Comparison of ENCODE assay signal across 22 mouse cellular contexts in the genomic region with DNA sequence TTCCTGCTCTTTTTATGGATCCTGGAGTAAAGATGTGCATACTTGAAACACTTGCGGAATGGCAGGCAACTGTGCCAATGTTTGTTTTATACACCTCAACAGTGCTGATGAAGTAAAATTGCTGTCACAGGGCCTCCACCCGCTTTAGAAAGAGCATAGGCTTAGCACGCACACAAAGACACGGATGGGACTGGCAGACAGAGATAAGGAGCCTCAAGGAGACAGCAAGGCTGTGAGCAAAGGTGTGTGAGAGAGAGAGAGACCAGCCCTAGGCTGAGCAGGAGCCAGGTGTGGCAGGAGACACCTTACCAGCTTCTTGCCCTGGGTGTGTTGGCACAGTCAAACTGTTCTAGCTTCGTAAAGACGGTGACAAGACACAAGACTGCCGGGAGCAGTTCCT. TPM values are rescaled to one million over a fixed set of nuclear protein-coding genes. Genes with fewer than 3 reads are reported as not detected.
DNase-seq lines count a peak whose midpoint lies in the region; ATAC-seq and TF ChIP-seq lines count a peak whose summit lies in the region.
"Had no signal": no experiment of that assay in that cellular context is flagged by ENCODE, and none has a peak within 500 bp of the region (broad histone marks: within the 10 kb centered on the region; RNA-seq: fewer than 3 reads in every experiment).

No protein-coding gene starts in this region.

- H3K79me2 ChIP-seq in CH12.LX (replicated peaks; ENCODE audit: control insufficient read depth, extremely low read depth, insufficient read depth, poor library complexity, severe bottlenecking) = peaks cover 14% of the 10 kb centered on the region

- WGBS in liver, embryonic 14.5 days (ENCODE audit: insufficient replicate concordance) = 50% methylated on average over 7 of the region's 7 CpGs
- 96% methylated on average over 7 of the region's 7 CpGs for WGBS in midbrain, embryonic 16.5 days
- 93% methylated on average over 7 of the region's 7 CpGs for WGBS in forebrain, embryonic 12.5 days

- DNase-seq in CH12.LX (ENCODE audit: extremely low read depth) = no peak
- DNase-seq in liver = peak; percentile 30
- DNase-seq in liver, embryonic 14.5 days (ENCODE audit: low read depth in 3 of 3, low spot score in 3 of 3) = peak in 1 of 3 experiments; percentile 22
- no peak for DNase-seq in T-cell, adult 2 months (ENCODE audit: low spot score)
- DNase-seq: adrenal gland, adult 8-10 months; B cell, adult 2 months; cerebellum, adult 11 months; cerebellum, adult 8-10 months; cerebellum, postnatal 14 days; gastrocnemius, postnatal 36 days; heart, adult 11 months; heart, postnatal 14 days had no signal

- peaks cover 18% of the 10 kb centered on the region for H3K9me3 ChIP-seq in CH12.LX (replicated peaks; ENCODE audit: low read length)
- H3K9me3 ChIP-seq in liver, embryonic 14.5 days (ENCODE audit: control insufficient read depth, low read length) = no peaks in the 10 kb centered on the region
- H3K9me3 ChIP-seq in midbrain, embryonic 16.5 days (replicated peaks; ENCODE audit: control insufficient read depth, low read length, poor library complexity, severe bottlenecking) = 0 out of 2 replicates have a peak, but pooled peaks cover 2% of the 10 kb centered on the region
- no peaks in the 10 kb centered on the region for H3K9me3 ChIP-seq in forebrain, embryonic 12.5 days
- H3K9me3 ChIP-seq: embryonic facial prominence, embryonic 12.5 days; heart, embryonic 10.5 days; heart, embryonic 15.5 days had no signal

- peaks cover 35 to 44% of the 10 kb centered on the region in 2 experiments for H3K4me1 ChIP-seq in CH12.LX (ENCODE audit: control insufficient read depth in 1 of 2, insufficient read depth in 2 of 2)
- H3K4me1 ChIP-seq in liver, embryonic 14.5 days (replicated peaks; ENCODE audit: control insufficient read depth in 2 of 2, insufficient read depth in 2 of 2, low read length in 1 of 2) = 0 out of 4 replicates have a peak, but pooled peaks cover 0 to 8% of the 10 kb centered on the region in 2 experiments
- peaks cover 6% of the 10 kb centered on the region; the same call in 1 of the 2 replicates for H3K4me1 ChIP-seq in midbrain, embryonic 16.5 days (ENCODE audit: control insufficient read depth, insufficient read depth, low read length)
- H3K4me1 ChIP-seq in forebrain, embryonic 12.5 days = 0 out of 2 replicates have a peak, but pooled peaks cover 8% of the 10 kb centered on the region
- H3K4me1 ChIP-seq: embryonic facial prominence, embryonic 12.5 days had no signal

- TF ChIP-seq CTCF in CH12.LX (conservative IDR thresholded peaks at IDR 0.05 in 1 of 2, IDR thresholded peaks at IDR 0.05 in 1 of 2; ENCODE audit: low read depth in 2 of 2, low read length in 2 of 2) = no peak
- TF ChIP-seq CTCF in liver, embryonic 14.5 days (IDR thresholded peaks at IDR 0.05; ENCODE audit: low read depth) = no peak

- H3K27ac ChIP-seq in CH12.LX (ENCODE audit: insufficient read depth, low read depth) = peak overlapping the region; percentile 71
- H3K27ac ChIP-seq in liver, embryonic 14.5 days = no peak overlapping the region
- H3K27ac ChIP-seq in midbrain, embryonic 16.5 days (ENCODE audit: low read length) = no peak overlapping the region
- no peak overlapping the region for H3K27ac ChIP-seq in forebrain, embryonic 12.5 days
- H3K27ac ChIP-seq: embryonic facial prominence, embryonic 12.5 days; heart, embryonic 10.5 days; heart, embryonic 15.5 days; hindbrain, embryonic 14.5 days had no signal

- no peak for TF ChIP-seq EP300 in CH12.LX (IDR thresholded peaks at IDR 0.05; ENCODE audit: low read length)
- TF ChIP-seq EP300 in liver, embryonic 14.5 days (IDR thresholded peaks at IDR 0.05; ENCODE audit: low read depth) = peak; percentile 46

- no peak for TF ChIP-seq RAD21 in CH12.LX (IDR thresholded peaks at IDR 0.05; ENCODE audit: low read depth, low read length)

- dilution Hi-C loops in CH12.LX (cut with MboI; ENCODE audit: extremely low pct_ligation_motif_present, extremely low pct_unique_long_range_greater_than_20kb, low sequenced_read_pairs) = no loop called here

- no peaks in the 10 kb centered on the region for H3K27me3 ChIP-seq in CH12.LX (replicated peaks)
- no peaks in the 10 kb centered on the region for H3K27me3 ChIP-seq in liver, embryonic 14.5 days (ENCODE audit: control insufficient read depth, insufficient read depth, low read length)
- no peaks in the 10 kb centered on the region for H3K27me3 ChIP-seq in midbrain, embryonic 16.5 days (ENCODE audit: control insufficient read depth, insufficient read depth, low read depth, low read length)
- H3K27me3 ChIP-seq in forebrain, embryonic 12.5 days = no peaks in the 10 kb centered on the region
- H3K27me3 ChIP-seq: heart, embryonic 15.5 days; Patski had no signal

- peak overlapping the region; percentile 58 to 69 (median 60) for H3K4me3 ChIP-seq in CH12.LX (replicated peaks in 1 of 3; ENCODE audit: low read depth in 2 of 3, low read length in 2 of 3, poor library complexity in 1 of 3)
- H3K4me3 ChIP-seq in liver, embryonic 14.5 days (ENCODE audit: insufficient read depth in 1 of 2, low read depth in 2 of 2, low read length in 2 of 2) = no peak overlapping the region
- H3K4me3 ChIP-seq in midbrain, embryonic 16.5 days (ENCODE audit: low read depth, low read length) = no peak overlapping the region
- no peak overlapping the region for H3K4me3 ChIP-seq in forebrain, embryonic 12.5 days (replicated peaks)
- H3K4me3 ChIP-seq: embryonic facial prominence, embryonic 12.5 days; heart, embryonic 10.5 days; heart, embryonic 15.5 days had no signal

- in situ Hi-C loops in CH12.LX (cut with MboI; ENCODE audit: low pct_ligation_motif_present, low pct_unique_long_range_greater_than_20kb, low sequenced_read_pairs) = no loop called here

- ATAC-seq in liver, embryonic 14.5 days (ENCODE audit: insufficient read depth) = peak; percentile 86
- peak; percentile 91 for ATAC-seq in megakaryocyte progenitor cell, adult 5-6 weeks (replicated peaks; ENCODE audit: poor library complexity)
- ATAC-seq in midbrain, embryonic 16.5 days = no peak
- no peak for ATAC-seq in forebrain, embryonic 12.5 days (ENCODE audit: low FRiP score)
- ATAC-seq: CD4-positive, CD25-positive, alpha-beta regulatory T cell, adult 4 months; forebrain, embryonic 14.5 days; Patski had no signal

- H3K4me2 ChIP-seq in CH12.LX (ENCODE audit: insufficient read depth, low read depth, poor library complexity, severe bottlenecking) = peak overlapping the region; percentile 84
- H3K4me2 ChIP-seq in liver, embryonic 14.5 days (ENCODE audit: low read depth) = no peak overlapping the region
- H3K4me2 ChIP-seq in midbrain, embryonic 16.5 days (ENCODE audit: low read length) = no peak overlapping the region
- H3K4me2 ChIP-seq in forebrain, embryonic 12.5 days = no peak overlapping the region
- H3K4me2 ChIP-seq: embryonic facial prominence, embryonic 12.5 days; heart, embryonic 15.5 days; hindbrain, embryonic 14.5 days had no signal

- TF ChIP-seq POLR2A in CH12.LX (IDR thresholded peaks at IDR 0.05; ENCODE audit: low read depth, low read length) = peak; percentile 17; the same call in 1 of the 2 replicates

- H3K36me3 ChIP-seq in CH12.LX (replicated peaks in 1 of 2; ENCODE audit: control insufficient read depth in 1 of 2, insufficient read depth in 1 of 2, low read length in 1 of 2) = peaks cover 12 to 19% of the 10 kb centered on the region in 2 experiments
- H3K36me3 ChIP-seq in liver, embryonic 14.5 days (replicated peaks; ENCODE audit: control insufficient read depth, insufficient read depth, low read depth) = no peaks in the 10 kb centered on the region
- H3K36me3 ChIP-seq in midbrain, embryonic 16.5 days (ENCODE audit: control insufficient read depth, insufficient read depth, low read length) = no peaks in the 10 kb centered on the region
- H3K36me3 ChIP-seq in forebrain, embryonic 12.5 days (replicated peaks) = no peaks in the 10 kb centered on the region
- H3K36me3 ChIP-seq: embryonic facial prominence, embryonic 12.5 days; heart, embryonic 15.5 days had no signal

- peak overlapping the region; percentile 93 for H3K9ac ChIP-seq in CH12.LX (ENCODE audit: insufficient read depth, low read depth)
- no peak overlapping the region for H3K9ac ChIP-seq in liver, embryonic 14.5 days (replicated peaks)
- no peak overlapping the region for H3K9ac ChIP-seq in midbrain, embryonic 16.5 days (ENCODE audit: low read depth, low read length)
- H3K9ac ChIP-seq in forebrain, embryonic 12.5 days = no peak overlapping the region
- H3K9ac ChIP-seq: embryonic facial prominence, embryonic 12.5 days; heart, embryonic 15.5 days; hindbrain, embryonic 14.5 days had no signal

RNA-seq across cellular contexts. Expression of a gene that starts 7.8 kb away (rescaled TPM):
- 38.9 and 49.5 TPM in 2 replicates for total RNA-seq in CH12.LX (2012; rRNA removed)
- 60.5 and 66.9 TPM in 2 replicates for total RNA-seq in CH12.LX (2014; rRNA removed)
- 64.0 and 69.8 TPM in 2 replicates for polyA plus RNA-seq in CH12.LX (2012; ENCODE audit: insufficient read length, low read depth)
- 0.01 and 0.02 TPM in 2 replicates for polyA plus RNA-seq in liver, embryonic 14.5 days (2012; rRNA removed)
- polyA plus RNA-seq in liver, embryonic 14.5 days (2014; fragmentation: Nextera tagmentation; extraction: Ambion mirVana) = not detected in 2 replicates
- total RNA-seq in megakaryocyte progenitor cell, adult 5-6 weeks (2015) = 0.46 and 0.86 TPM in 2 replicates
- total RNA-seq in megakaryocyte progenitor cell, adult 5-6 weeks (2017) = 1.7 and 2.3 TPM in 2 replicates
- 0.14 and 0.23 TPM in 2 replicates for polyA plus RNA-seq in midbrain, embryonic 16.5 days (2015; fragmentation: Nextera tagmentation; extraction: Ambion mirVana)
- polyA plus RNA-seq in forebrain, embryonic 12.5 days (2016; fragmentation: Nextera tagmentation; extraction: Ambion mirVana) = 0.10 and 0.33 TPM in 2 replicates

RNA-seq across cellular contexts. Expression of a gene that starts 28.8 kb away (rescaled TPM):
- total RNA-seq in CH12.LX (2012; rRNA removed) (2.8 and 3.4 TPM in 2 replicates), CH12.LX (2014; rRNA removed) (2.2 and 3.2 TPM in 2 replicates)
- polyA plus RNA-seq in CH12.LX (2012; ENCODE audit: insufficient read length, low read depth) = 1.7 and 2.5 TPM in 2 replicates
- 2.2 and 2.3 TPM in 2 replicates for polyA plus RNA-seq in liver, embryonic 14.5 days (2012; rRNA removed)
- polyA plus RNA-seq in liver, embryonic 14.5 days (2014; fragmentation: Nextera tagmentation; extraction: Ambion mirVana) = 0.84 and 0.95 TPM in 2 replicates
- 4.0 and 4.5 TPM in 2 replicates for total RNA-seq in megakaryocyte progenitor cell, adult 5-6 weeks (2015)
- total RNA-seq in megakaryocyte progenitor cell, adult 5-6 weeks (2017) = 11.7 and 12.0 TPM in 2 replicates
- polyA plus RNA-seq in midbrain, embryonic 16.5 days (2015; fragmentation: Nextera tagmentation; extraction: Ambion mirVana) = 19.7 and 21.3 TPM in 2 replicates
- 6.2 and 6.3 TPM in 2 replicates for polyA plus RNA-seq in forebrain, embryonic 12.5 days (2016; fragmentation: Nextera tagmentation; extraction: Ambion mirVana)

RNA-seq across cellular contexts. Expression of a gene that starts 33.3 kb away (rescaled TPM):
- total RNA-seq in CH12.LX (2012; rRNA removed) (43.1 and 51.8 TPM in 2 replicates), CH12.LX (2014; rRNA removed) (73.7 and 88.8 TPM in 2 replicates)
- polyA plus RNA-seq in CH12.LX (2012; ENCODE audit: insufficient read length, low read depth) = 69.1 and 83.7 TPM in 2 replicates
- polyA plus RNA-seq in liver, embryonic 14.5 days (2012; rRNA removed) = 3.4 and 6.8 TPM in 2 replicates
- polyA plus RNA-seq in liver, embryonic 14.5 days (2014; fragmentation: Nextera tagmentation; extraction: Ambion mirVana) = 11.2 and 11.4 TPM in 2 replicates
- 20.7 and 21.9 TPM in 2 replicates for total RNA-seq in megakaryocyte progenitor cell, adult 5-6 weeks (2015)
- total RNA-seq in megakaryocyte progenitor cell, adult 5-6 weeks (2017) = 36.0 and 46.6 TPM in 2 replicates
- 37.3 and 41.9 TPM in 2 replicates for polyA plus RNA-seq in midbrain, embryonic 16.5 days (2015; fragmentation: Nextera tagmentation; extraction: Ambion mirVana)
- polyA plus RNA-seq in forebrain, embryonic 12.5 days (2016; fragmentation: Nextera tagmentation; extraction: Ambion mirVana) = 42.2 and 42.6 TPM in 2 replicates

RNA-seq across cellular contexts. Expression of a gene that starts 39.4 kb away (rescaled TPM):
- total RNA-seq in CH12.LX (2012; rRNA removed) = 35.0 and 39.4 TPM in 2 replicates
- 23.2 and 25.4 TPM in 2 replicates for total RNA-seq in CH12.LX (2014; rRNA removed)
- polyA plus RNA-seq in CH12.LX (2012; ENCODE audit: insufficient read length, low read depth) = 50.6 and 56.0 TPM in 2 replicates
- 35.0 and 47.8 TPM in 2 replicates for polyA plus RNA-seq in liver, embryonic 14.5 days (2012; rRNA removed)
- 73.9 and 74.7 TPM in 2 replicates for polyA plus RNA-seq in liver, embryonic 14.5 days (2014; fragmentation: Nextera tagmentation; extraction: Ambion mirVana)
- total RNA-seq in megakaryocyte progenitor cell, adult 5-6 weeks (2015) = 83.0 and 94.4 TPM in 2 replicates
- total RNA-seq in megakaryocyte progenitor cell, adult 5-6 weeks (2017) = 62.7 and 70.0 TPM in 2 replicates
- polyA plus RNA-seq in midbrain, embryonic 16.5 days (2015; fragmentation: Nextera tagmentation; extraction: Ambion mirVana) = 92.1 and 100 TPM in 2 replicates
- polyA plus RNA-seq in forebrain, embryonic 12.5 days (2016; fragmentation: Nextera tagmentation; extraction: Ambion mirVana) = 36.6 and 38.1 TPM in 2 replicates

Comparison
In these comparisons a context has a peak if more than half of its experiments do, and no peak if none do; other contexts are left out.
1. H3K4me3 ChIP-seq: peak in CH12.LX (3 of 3); none in liver, embryonic 14.5 days (0 of 2), midbrain, embryonic 16.5 days (single experiment) and forebrain, embryonic 12.5 days (single experiment).
2. ATAC-seq: peak in liver, embryonic 14.5 days (single experiment) and megakaryocyte progenitor cell, adult 5-6 weeks (single experiment); none in midbrain, embryonic 16.5 days (single experiment) and forebrain, embryonic 12.5 days (single experiment).
3. RNA of a gene that starts 7.8 kb away (polyA plus RNA-seq): 64.0 to 69.8 TPM in CH12.LX; 0.10 to 0.33 TPM in forebrain, embryonic 12.5 days, 0.14 to 0.23 TPM in midbrain, embryonic 16.5 days and 0.01 to 0.02 TPM in liver, embryonic 14.5 days; every median in the first group is over 10 times any median in the second.